Mouse (Mus musculus) large intestine, adult 2 months (tissue): ENCODE measurements at regions not wholly inside any gene's neighbourhood (a gene's known extent, or its start where the extent isn't known, plus 50 kb on each side); places are given as distances from the start of the nearest gene placed in this dataset.

Source experiments
- DNase-seq: peaks from one replicate; pipeline ENCODE4 v3.0.0-alpha.2; 2012; ENCODE audit warnings: low read depth, low spot score
- WGBS: fragments of 180-500 bp; shearing (Covaris S2); methylation state at CpG from one replicate; pipeline ENCODE4 v1.1.7; 2018; 5-methylcytosine and 5-hydroxymethylcytosine counted together

DNA sequence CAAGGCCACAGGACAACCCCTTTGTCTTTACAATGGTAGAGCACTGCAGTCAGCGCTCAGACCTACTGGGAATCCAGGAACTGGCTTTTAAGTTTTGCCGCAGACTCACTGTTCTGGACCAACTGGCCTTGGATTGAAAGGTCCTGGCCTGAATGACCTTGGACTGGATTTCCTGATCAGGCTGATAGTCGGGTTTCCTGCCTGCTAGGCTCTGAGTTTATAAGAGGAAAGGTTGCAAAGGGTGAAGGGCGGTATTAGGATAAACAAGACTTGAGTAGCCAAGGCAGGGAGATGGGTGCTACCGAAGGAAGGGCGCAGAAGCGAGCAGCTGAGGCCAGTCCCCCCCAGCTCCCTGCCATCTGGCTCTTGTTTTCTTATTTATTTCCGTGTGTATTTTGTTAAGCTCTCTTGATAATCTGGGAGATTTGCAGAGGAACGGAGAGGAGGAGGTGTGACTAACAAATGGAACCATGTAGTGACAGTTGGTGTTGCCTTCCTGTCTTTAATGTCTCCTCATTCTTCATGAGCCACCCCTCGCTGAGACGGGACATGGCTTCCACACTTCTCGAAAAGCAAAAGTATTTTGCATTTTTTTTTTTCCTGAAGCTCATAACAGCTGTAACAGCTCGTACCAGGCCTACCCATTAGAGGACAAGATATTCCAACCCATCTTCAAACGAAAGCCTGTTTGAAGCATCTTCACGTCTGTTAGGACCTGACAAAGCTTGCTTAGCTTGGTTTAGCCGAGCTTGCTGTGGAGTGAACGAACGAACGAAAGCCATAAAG, 158.7 kb upstream of the Nrip1 start:
- WGBS: 26% methylated on average over 19 of the region's 19 CpGs
- no peak for DNase-seq

DNA sequence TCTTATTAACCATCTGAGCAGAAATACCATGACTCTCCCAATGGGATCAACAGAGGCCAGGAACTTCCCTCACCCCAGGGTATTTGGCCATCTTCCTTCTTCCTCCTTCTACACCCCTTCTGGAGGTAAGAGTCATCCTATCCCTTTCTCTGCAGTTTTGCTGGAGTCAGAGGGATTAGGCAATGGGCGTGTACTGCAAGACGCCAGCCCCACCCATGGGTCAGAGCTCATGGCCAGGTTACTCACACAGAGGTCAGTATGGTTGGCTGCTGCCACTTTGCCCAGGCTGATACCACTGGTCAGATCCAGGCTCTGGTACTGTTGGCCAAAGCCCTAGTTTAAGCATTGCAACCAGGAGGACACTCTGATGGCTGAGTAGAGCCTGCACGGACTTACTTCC, 157.3 kb upstream of the Nrip1 start:
- WGBS: 75% methylated on average over 3 of the region's 3 CpGs
- DNase-seq: no peak

DNA sequence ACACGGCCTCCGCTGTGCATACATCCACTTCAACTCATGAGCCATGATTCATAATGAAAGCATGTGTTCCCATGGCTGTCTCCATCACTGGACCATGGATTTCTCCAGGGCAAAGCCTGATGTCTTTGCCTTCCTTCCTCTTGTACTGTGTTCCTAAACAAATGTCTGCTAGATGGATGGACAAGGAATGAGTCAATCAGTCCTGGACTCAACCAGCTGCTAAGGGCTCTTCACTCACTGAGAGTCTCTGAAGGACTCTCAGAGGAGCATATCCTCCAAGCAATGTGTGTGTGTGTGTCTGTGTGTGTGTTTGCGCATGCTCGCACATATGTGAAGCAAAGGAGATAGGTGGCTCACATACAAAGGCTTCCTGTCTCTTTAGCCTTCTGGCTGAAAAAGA, 156.0 kb upstream of the Nrip1 start:
- WGBS: 98% methylated on average over 4 of the region's 4 CpGs

DNA sequence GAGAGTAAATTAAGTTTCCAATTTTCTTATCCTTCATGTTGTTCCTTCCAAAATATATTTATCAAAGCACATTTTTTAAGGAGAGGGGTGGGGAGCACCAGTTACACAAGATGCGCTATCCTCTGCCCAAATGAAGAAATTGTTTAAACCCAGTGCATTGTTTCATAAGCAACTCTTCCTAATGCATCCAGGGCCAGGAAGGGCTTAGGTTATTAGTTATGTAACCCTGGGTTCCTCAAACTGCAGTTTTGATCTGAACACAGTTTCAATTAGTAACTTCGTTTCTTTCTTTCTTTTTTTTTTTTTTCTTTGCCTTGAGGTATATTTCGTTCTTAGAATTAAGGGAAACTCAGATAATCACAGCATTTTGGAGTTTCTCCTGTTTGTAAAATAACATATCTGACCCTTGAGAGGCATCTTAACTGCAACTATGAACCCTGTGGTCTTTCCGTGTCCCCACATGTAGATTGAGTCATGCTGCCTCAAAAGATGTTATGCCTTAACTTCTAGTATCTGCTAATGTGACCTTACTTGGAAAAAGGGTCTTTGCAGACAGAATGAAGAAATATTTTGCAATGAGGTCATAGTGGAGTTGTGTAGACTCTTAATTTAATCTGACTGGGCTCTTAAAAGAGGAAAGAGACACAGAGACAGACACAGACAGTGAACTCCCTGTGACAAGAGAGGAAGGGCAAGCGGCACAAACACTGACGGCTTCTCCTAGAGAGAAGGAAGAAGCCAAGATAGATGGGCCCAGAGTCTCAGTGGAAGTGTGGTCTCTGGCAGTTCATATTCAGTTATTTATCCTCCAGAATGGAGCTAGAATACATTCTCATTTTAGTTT, 153.7 kb upstream of the Nrip1 start:
- no peak for DNase-seq

More for the DNA sequence above, 156.0 kb upstream of the Nrip1 start:
- DNase-seq: no peak

DNA sequence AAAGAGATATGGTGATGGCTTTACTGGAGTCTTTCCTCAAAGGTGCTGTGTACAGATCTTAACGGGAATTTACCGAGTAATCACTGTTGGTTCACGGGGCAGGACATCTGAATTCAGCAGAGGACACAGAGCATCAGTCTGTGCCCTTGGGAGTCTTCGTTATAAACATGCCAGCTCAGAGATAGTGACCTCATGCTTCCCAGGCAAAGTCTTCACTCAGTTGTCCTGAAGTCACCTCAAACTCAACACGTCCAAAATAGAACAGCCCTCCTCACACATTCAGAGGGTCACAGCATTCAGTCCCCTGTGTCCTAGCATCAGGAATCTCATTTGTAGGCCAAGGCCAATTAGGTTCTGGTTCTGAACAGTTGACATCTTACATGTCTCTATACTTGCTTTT, 151.9 kb upstream of the Nrip1 start:
- WGBS: 51% methylated on average over 5 of the region's 5 CpGs
- DNase-seq: no peak

More for the DNA sequence above, 153.7 kb upstream of the Nrip1 start:
- 74% methylated on average over 6 of the region's 6 CpGs for WGBS

DNA sequence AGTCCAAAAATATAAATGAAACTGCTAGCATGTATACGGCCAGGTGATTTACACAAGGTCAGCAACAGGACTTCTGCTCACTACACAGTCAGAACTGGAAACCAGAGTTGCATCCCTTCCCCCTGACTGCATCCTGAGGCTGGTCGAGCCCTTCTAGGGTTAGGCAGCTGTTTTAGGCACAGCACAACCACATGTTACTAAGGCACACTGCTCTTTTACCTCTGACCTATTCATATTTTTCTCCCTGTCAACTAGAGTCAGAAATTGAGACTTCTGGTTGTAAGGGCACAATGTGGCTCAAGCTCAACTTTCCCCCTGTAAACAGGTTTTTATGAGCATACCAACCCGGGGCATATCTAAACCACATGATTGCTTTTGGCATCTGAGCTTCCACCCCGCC, 151.3 kb upstream of the Nrip1 start:
- DNase-seq: no peak
- 23% methylated on average over 4 of the region's 4 CpGs for WGBS

DNA sequence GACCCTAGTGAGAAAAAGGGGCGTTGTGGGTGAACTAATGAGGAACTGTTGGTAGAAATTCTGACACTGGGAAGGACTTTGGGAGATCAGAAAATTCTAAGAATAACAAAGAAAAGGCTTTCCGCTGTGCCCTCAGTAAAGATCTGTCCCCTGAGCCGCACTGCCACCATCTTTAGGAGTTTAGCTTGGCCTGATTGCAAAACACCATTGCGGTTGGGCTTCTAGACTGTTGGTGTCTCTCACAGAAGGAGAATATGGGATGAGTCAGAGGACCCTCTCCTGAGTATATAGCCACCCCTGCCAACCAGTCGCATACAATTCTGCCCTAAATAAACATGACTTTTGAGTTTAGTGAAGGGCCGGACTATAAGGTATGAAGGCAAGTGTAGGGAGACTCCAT, 147.5 kb upstream of the Nrip1 start:
- DNase-seq: no peak
- 96% methylated on average over 6 of the region's 6 CpGs for WGBS

DNA sequence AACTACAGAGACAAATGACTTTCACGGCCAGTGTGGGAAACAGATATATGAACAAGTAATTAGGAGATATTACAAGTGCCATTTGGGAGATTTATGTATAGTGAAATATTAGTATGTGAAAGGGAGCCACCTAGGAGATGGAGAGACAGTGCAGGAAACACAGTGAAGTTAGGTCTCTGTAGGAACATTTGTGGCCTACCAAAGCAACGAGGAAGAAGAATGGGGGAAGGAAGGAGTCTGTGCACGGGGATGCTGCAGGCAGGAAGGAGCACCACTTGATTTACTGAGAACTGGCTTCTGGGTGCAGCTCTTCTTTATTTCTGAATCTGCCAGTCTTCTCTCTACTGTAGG, 147.0 kb upstream of the Nrip1 start:
- DNase-seq: no peak
- 82% methylated on average over 3 of the region's 3 CpGs for WGBS

DNA sequence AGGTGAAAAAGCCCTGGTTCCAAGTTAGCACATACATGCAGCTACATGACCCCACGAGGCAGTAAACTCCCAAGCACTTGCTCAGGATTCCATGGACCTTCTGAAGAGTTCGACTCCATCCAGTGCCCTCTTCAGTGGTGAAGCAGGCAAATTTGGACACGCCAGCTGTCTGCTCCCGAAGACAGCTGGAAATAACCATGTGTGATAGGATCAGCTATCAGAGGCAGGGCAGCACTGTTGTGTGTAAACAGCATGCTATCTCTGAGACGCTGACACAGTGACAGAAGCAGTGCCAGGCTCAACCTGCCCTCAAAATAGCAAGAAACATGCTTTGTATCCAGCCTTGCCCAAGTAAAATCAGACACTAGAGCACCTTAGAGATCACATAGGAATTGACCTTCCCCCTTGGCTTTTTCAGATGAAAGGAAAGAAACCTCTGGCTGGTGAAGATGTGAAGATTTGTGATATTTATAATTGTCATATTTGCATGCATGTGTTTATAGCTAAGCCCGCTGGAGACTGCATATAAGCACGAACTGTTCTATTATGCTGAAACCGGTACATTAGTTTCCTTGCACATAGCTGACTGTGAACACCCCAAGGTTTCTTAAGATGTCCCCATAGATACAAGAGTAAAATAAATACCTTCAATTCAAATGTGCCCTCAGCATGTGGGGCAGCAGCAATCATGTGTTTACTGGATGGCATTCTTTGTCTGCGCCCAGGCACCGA, 146.4 kb upstream of the Nrip1 start:
- 87% methylated on average over 10 of the region's 10 CpGs for WGBS
- DNase-seq: no peak

DNA sequence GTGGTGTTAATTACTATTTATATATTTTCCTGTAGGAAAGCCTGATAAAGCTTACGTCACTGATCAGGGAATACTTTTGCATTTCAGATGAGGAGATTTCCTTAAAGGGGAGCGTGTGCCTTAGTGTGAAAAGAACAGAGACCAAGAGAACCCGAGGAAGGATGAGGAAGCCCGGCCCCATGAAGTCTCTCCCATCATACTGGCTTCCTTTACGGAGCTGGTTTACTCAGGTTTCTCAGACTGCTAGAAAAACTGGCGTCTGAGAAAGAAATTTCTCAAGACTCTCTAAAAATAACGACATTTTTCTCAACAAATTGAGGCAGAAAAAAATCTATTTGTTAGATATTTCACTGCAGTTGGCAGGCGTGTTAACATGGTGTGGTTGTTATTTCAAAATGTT, 137.2 kb upstream of the Nrip1 start:
- no peak for DNase-seq
- WGBS: 67% methylated on average over 8 of the region's 8 CpGs

DNA sequence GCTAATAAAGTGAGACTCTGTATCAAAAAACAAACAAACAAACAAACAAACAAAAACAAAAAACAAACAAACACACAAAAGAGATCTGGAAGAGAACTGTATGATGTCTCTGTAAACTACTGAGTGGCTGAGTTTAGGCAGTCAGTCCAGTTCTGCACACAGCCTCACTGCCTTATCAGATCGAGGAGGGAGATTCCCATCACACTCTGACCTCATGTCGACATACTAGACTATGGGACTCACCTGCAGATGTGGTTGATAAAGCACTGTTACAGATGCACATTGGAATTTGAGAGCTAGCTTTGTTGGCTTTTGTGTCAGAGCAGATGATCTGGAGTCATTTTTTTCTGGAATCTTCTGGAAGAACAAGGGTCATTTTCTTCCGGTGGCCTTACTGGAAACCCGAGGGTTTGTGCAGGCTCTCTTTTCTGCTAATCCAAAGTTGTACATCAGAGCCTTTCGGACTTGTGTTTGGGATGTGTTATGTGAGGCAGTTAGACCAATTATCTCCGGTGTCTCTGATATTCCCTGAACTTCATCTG, 135.6 kb upstream of the Nrip1 start:
- no peak for DNase-seq
- WGBS: 78% methylated on average over 6 of the region's 6 CpGs

DNA sequence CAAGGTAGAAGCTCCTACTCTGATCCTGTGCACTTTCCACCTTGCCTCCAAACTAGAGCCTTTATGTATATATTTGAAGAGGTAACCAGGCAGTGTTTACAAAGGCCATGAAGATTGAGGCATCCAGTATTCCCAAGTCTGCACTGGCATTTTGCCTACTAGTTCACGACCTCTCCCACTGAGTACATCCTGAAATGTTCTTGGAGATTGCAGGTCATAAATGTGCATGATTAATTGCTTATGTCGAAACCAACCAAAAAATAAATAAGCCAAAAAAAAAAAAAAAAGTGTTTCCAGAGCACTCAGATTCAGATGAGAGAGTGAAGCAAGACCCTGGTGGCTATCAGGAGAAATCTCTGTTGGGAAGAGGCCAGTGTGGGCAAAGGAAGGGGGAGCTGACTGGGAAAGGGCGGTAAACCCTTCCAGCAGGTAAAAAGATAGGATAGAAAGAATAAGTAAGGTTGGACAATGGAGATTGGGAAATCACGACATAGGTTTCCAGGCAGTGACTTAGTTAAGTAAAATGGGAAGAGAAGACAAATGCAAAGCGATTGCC, 133.6 kb upstream of the Nrip1 start:
- DNase-seq: no peak
- WGBS: 51% methylated on average over 5 of the region's 5 CpGs

DNA sequence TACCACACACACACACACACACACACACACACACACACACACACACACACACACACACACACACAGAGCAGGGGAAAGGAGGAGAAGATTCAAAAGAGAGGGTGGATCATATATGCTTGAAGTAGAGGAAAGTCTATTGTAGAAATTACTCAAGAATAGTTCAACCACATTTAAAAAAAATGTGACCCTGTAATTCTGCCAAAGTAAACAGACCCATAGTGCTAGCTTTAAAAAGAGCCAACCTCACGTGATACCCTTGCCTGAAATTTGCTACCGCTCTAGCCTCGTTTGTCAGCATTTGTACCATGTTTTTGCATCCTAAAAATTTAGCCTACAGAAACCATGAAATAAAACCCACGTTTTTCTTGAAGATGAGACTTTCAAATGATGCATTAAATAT, 132.6 kb upstream of the Nrip1 start:
- no peak for DNase-seq
- WGBS: 28% methylated on average over 4 of the region's 4 CpGs

DNA sequence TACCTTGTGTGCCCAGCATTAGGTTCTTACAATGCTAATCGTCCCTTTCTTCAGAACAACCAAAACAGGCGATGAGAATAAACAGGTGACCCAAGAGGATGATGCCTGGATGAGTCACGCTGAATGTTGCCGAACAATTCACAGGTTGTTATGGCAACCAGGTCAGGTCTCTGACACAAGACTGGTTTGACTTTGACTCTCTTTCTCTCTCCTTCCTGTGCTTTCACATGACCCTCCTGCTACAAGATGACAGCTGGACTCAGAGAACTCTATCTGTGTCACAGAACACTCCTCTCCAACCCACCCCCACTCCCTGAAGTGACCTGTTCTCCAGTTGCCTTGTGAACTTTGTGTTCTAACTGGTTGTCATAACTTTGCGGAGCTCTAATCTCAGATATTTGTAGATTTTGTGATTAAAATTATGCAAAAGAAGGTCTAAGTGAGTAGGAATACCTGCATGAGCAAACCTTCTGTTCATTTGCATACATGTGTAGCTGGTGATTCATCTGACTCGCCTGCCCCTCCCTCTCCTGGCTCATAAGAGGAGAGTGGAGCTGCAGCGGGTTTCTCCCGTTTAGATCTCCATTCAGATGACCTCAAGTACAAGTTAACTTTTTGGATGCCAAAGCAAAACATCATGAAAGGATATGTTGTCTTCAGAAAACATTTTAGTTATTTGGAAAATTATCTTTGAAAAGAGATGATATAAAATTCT, 126.2 kb upstream of the Nrip1 start:
- 24% methylated on average over 8 of the region's 8 CpGs for WGBS
- DNase-seq: no peak

DNA sequence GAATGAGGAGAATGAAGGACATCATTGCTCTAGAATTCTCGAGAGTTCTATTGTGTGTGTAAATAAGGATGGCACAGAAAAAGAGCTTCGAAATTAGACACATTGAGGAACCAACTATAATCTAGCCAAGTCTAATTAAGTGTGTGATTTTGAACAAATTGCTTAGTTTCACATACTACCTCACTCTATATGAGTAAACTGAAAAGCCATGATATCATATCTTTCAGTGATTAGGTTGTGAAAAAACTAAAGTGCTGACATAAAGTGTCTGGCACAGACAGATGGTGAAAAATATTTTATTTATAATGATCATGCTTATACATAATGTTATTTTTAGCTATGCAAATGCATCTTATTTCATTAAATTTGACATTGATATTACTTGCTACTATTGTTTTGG, 124.6 kb upstream of the Nrip1 start:
- 78% methylated on average over 2 of the region's 2 CpGs for WGBS
- DNase-seq: no peak

DNA sequence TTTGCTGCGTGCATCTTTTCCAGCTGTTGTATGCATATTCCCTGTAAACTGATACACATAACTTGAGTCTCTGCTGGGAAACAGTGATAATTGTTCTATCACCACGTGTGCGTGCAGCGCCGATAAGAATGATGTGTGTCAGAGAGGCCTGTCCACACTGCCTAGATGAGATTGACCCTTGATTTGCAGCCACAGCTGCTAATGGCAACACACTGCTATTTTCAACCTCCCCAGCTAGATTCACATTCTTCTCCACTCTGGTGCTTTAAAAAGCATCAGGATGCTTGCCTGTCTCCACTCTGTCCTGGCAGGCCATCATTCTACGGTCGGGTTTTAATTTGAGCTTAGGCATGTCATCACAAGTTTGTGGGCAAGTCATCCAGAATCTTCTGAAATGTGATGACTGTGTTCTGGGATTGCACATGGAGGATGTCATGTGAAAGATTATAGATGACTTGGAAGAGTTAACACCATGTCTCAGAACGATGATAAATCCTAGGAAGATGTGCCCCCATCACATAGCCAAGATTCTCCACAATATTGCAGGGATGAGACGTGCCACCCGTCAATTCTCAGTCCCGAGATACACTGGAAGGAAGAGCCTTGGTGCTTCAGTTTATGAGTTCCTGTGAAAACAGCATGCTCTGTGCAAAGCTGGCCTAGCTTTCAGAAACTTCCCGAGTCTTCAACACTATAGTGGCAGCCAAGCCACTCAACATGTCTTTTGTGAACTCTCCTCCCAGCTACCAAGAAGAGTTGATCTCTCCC, 123.6 kb upstream of the Nrip1 start:
- WGBS: 92% methylated on average over 12 of the region's 12 CpGs

DNA sequence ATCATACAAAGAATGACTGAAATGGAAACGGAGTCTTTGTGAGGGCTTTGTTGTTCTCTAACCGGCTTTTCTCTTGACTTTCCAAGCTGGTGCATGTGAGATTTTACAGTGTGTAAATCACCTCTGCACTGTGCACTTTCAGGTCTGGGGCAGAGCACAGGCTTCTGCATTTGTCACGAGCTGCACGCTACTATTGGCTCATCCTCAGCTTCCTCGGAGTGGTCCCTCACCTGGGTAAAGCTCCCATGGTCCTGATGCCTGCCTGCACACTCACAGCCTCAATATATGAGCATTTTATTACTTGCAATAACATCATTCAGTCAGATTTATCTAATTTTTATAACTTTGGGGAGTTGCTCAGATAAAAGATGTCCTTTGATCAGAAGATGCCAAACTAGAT, 109.8 kb upstream of the Nrip1 start:
- DNase-seq: no peak
- 55% methylated on average over 5 of the region's 5 CpGs for WGBS

More for the DNA sequence above, 123.6 kb upstream of the Nrip1 start:
- DNase-seq: no peak

DNA sequence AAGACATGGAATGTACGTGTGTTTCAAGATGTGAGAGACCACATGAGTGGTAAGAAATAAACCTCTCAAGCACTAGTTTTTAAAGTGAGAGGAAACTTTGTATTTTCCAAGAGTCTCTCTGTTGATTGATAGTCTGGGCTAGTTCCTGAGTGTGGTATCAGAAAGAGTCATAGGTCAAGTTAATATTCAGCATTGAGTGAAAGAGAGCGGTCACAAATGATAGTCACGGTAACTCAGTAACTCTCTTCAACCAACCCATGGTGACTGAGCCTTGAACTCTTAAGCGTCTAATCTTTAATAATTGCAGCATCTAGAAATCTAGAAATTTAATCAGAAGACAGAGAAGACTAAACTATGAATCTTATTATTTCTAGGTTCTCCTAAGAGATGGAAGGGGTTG, 108.3 kb upstream of the Nrip1 start:
- 93% methylated on average over 4 of the region's 4 CpGs for WGBS

DNA sequence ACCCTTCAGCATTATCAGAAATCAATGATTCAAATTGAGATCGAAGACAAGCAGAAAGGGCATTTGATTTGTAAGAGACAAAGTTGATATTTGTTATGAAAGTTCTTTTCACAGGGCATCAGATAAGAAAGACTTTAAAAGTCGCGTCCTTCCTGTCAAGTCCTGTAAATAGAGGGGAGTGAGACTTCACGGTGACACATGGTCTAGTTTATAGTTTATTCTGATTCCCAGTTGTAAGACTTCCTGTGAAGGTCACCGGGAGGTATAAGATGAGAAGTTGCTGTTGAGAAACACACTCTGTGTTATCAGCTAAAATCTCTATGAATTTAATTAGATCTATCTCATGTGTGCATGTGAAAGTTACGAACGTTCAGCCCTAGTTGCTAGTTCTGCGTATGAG, 103.8 kb upstream of the Nrip1 start:
- WGBS: 66% methylated on average over 8 of the region's 8 CpGs
- DNase-seq: no peak

More for the DNA sequence above, 108.3 kb upstream of the Nrip1 start:
- DNase-seq: no peak
